Comparison of ENCODE assay signal across 8 mouse cellular contexts in the genomic region with DNA sequence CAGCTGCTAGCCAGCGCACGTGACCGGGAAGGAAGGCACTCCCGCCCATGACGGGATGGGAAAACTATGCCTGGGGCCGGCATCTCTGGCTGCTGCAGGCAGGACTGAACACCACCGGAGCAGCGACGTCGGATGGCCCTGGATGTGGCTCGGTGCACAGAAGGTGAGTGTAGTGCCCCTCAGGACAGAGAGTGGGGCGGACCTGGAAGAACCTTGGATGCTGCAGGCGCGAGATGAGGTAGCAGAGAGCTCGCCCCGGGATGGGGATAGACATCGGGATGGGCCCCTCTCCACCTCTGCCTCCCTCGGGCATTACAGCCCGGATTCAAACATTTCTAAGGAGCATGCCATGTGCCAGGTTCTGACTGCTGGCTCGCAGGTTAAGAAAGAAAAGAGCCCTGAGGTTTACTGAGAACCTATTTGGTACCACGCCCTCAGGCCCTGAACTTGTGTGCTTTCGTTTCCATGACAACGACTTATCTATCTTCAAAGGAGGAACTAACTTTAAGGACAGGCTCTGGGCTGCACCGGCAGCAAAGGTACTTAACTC. TPM values are rescaled to one million over a fixed set of nuclear protein-coding genes. Genes with fewer than 3 reads are reported as not detected.
DNase-seq lines count a peak whose midpoint lies in the region; ATAC-seq lines count a peak whose summit lies in the region.

A gene (plus strand): TSS at position 52 of the 550 bp plus-strand sequence.

- peaks cover 9% of the 10 kb centered on the region for H3K4me1 ChIP-seq in embryonic facial prominence, embryonic 12.5 days
- H3K4me1 ChIP-seq in heart, embryonic 12.5 days (replicated peaks) = peaks cover 15% of the 10 kb centered on the region
- H3K4me1 ChIP-seq in stomach, embryonic 16.5 days (ENCODE audit: control insufficient read depth, insufficient read depth, low read length) = peaks cover 19% of the 10 kb centered on the region

- peak within 1 kb of the TSS; percentile 58 for H3K4me2 ChIP-seq in embryonic facial prominence, embryonic 12.5 days (replicated peaks)
- peak within 1 kb of the TSS; percentile 81 for H3K4me2 ChIP-seq in heart, embryonic 12.5 days
- H3K4me2 ChIP-seq in stomach, embryonic 16.5 days (ENCODE audit: low read depth, low read length) = peak within 1 kb of the TSS; percentile 59

- ATAC-seq in embryonic facial prominence, embryonic 12.5 days (ENCODE audit: insufficient number of reproducible peaks, insufficient read depth, low FRiP score, low TSS enrichment) = no peak; the same call in 1 of the 2 replicates
- peak; percentile 72 for ATAC-seq in heart, embryonic 12.5 days (ENCODE audit: insufficient number of reproducible peaks, low FRiP score)
- ATAC-seq in megakaryocyte-erythroid progenitor cell, adult 5-6 weeks (replicated peaks; ENCODE audit: low FRiP score, low TSS enrichment, poor library complexity, severe bottlenecking) = peak; percentile 84
- peak; percentile 73 for ATAC-seq in stomach, embryonic 16.5 days (ENCODE audit: insufficient read depth, low FRiP score)

- peaks cover 5% of the 10 kb centered on the region; the same call in 1 of the 2 replicates for H3K27me3 ChIP-seq in embryonic facial prominence, embryonic 12.5 days
- H3K27me3 ChIP-seq in heart, embryonic 12.5 days (replicated peaks) = no peaks in the 10 kb centered on the region
- no peaks in the 10 kb centered on the region for H3K27me3 ChIP-seq in stomach, embryonic 16.5 days (ENCODE audit: control insufficient read depth, insufficient read depth, low read length)

- 3% methylated on average over 24 of the region's 24 CpGs for WGBS in embryonic facial prominence, embryonic 12.5 days
- 3% methylated on average over 24 of the region's 24 CpGs for WGBS in heart, embryonic 12.5 days
- WGBS in stomach, embryonic 16.5 days = 2% methylated on average over 24 of the region's 24 CpGs

- peak within 1 kb of the TSS; percentile 25 for H3K4me3 ChIP-seq in embryonic facial prominence, embryonic 12.5 days
- H3K4me3 ChIP-seq in heart, embryonic 12.5 days = peak within 1 kb of the TSS; percentile 42
- peak within 1 kb of the TSS; percentile 45 for H3K4me3 ChIP-seq in stomach, embryonic 16.5 days (replicated peaks; ENCODE audit: low read length)

- no peaks in the 10 kb centered on the region for H3K9me3 ChIP-seq in embryonic facial prominence, embryonic 12.5 days
- no peaks in the 10 kb centered on the region for H3K9me3 ChIP-seq in heart, embryonic 12.5 days (replicated peaks)
- H3K9me3 ChIP-seq in stomach, embryonic 16.5 days (replicated peaks; ENCODE audit: control insufficient read depth, low read length) = no peaks in the 10 kb centered on the region

- no peak within 1 kb of the TSS for H3K27ac ChIP-seq in embryonic facial prominence, embryonic 12.5 days
- H3K27ac ChIP-seq in heart, embryonic 12.5 days (ENCODE audit: poor library complexity, severe bottlenecking) = no peak within 1 kb of the TSS
- H3K27ac ChIP-seq in stomach, embryonic 16.5 days (ENCODE audit: low read length) = no peak within 1 kb of the TSS

- H3K36me3 ChIP-seq in embryonic facial prominence, embryonic 12.5 days = no peaks in the 10 kb centered on the region
- no peaks in the 10 kb centered on the region for H3K36me3 ChIP-seq in heart, embryonic 12.5 days
- no peaks in the 10 kb centered on the region for H3K36me3 ChIP-seq in stomach, embryonic 16.5 days (ENCODE audit: control insufficient read depth, insufficient read depth, low read length)

- peak; percentile 26 for DNase-seq in thymus, postnatal 0 days (ENCODE audit: low spot score)
- no peak for DNase-seq in thymus, postnatal 36 days
- peak; percentile 59 to 65 for DNase-seq in kidney, postnatal 25 days
- DNase-seq in left cerebral cortex, adult 11 months (ENCODE audit: low spot score) = no peak

- H3K9ac ChIP-seq in embryonic facial prominence, embryonic 12.5 days = peak within 1 kb of the TSS; percentile 5; the same call in 1 of the 2 replicates
- peak within 1 kb of the TSS; percentile 17; the same call in 1 of the 2 replicates for H3K9ac ChIP-seq in heart, embryonic 12.5 days
- H3K9ac ChIP-seq in stomach, embryonic 16.5 days (ENCODE audit: low read length) = peak within 1 kb of the TSS; percentile 70

RNA-seq across cellular contexts. Expression of the gene that starts here (rescaled TPM):
- 5.3 and 5.6 TPM in 2 replicates for polyA plus RNA-seq in thymus, postnatal 0 days (2015; fragmentation: Nextera tagmentation; extraction: Ambion mirVana)
- polyA plus RNA-seq in embryonic facial prominence, embryonic 12.5 days (2016; fragmentation: Nextera tagmentation; extraction: Ambion mirVana) = 6.8 and 7.3 TPM in 2 replicates
- 2.0 TPM in 2 replicates for polyA plus RNA-seq in heart, embryonic 12.5 days (2016; fragmentation: Nextera tagmentation; extraction: Ambion mirVana)
- not detected in 2 replicates for total RNA-seq in megakaryocyte-erythroid progenitor cell, adult 5-6 weeks (2014; fragmentation: Nextera tagmentation)
- total RNA-seq in megakaryocyte-erythroid progenitor cell, adult 5-6 weeks (2017) = not detected in 2 replicates
- 13.8 TPM in 2 replicates for polyA plus RNA-seq in stomach, embryonic 16.5 days (2015; fragmentation: Nextera tagmentation; extraction: Ambion mirVana)

Comparison
In these comparisons a context has a peak if more than half of its experiments do, and no peak if none do; other contexts are left out.
1. DNase-seq: peak in thymus, postnatal 0 days (single experiment) and kidney, postnatal 25 days (2 of 2); none in thymus, postnatal 36 days (0 of 2) and left cerebral cortex, adult 11 months (single experiment).
2. Peak in ATAC-seq in megakaryocyte-erythroid progenitor cell, adult 5-6 weeks; RNA of the gene not detected or under 1 TPM.
3. H3K9ac ChIP-seq: peak in every context shown above with its lines; median percentile 70 in stomach, embryonic 16.5 days; 17 in heart, embryonic 12.5 days; 5 in embryonic facial prominence, embryonic 12.5 days.
4. Peak in every context shown above with its lines, with median percentiles within 50 percentile points of each other: H3K4me2 ChIP-seq and H3K4me3 ChIP-seq.